Mouse (Mus musculus) duodenum, adult 2 months (tissue): ENCODE results near the gene Spin2f. TPM values are rescaled to one million over a fixed set of nuclear protein-coding genes. Genes with fewer than 3 reads are reported as not detected.

ENCODE experiments used
- polyA plus RNA-seq: library from polyadenylated mRNA; depleted of rRNA; stranded (reverse); fragments of >200 nt; gene quantifications from 2 replicates; pipeline ENCODE4 v1.2.3, GENCODE M21; 2012; ENCODE audit warnings: low replicate concordance; rRNA removed

Gene Spin2f
- polyA plus RNA-seq, result not detected in 2 replicates

DNA sequence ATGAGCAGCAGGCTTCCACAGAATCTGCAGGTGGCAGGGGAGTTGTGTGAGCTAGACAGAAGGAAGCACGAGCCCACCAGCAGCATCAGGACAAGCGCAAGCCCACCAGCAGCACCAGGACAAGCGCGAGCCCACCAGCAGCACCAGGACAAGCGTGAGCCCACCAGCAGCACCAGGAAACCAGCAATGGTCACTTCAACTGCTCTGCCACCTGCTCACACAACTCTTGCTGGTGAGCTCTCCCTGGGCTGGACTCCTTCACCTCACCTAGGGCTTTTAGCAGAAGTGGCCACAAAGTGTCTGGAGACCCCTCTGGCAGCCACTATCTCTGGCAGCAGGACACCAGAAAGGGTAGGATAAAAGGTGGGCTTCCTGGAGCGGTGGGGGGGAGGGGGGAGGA, at the start of gene Spin2f:
Gene Spin2f (plus strand): TSS at position 301 of the 400 bp plus-strand sequence.

Other genes starting within 250 kb of the Spin2f start
- not detected in 2 replicates for gene Btbd35f29, start 136.2 kb upstream of the Spin2f start, polyA plus RNA-seq
- not detected in 2 replicates for gene Btbd35f26, start 82.6 kb downstream of the Spin2f start, polyA plus RNA-seq
- gene Btbd35f19, start 130.0 kb downstream of the Spin2f start, polyA plus RNA-seq, result not detected in 2 replicates